Mouse (Mus musculus): ENCODE measurements around the gene Mrnip. TPM values are rescaled to one million over a fixed set of nuclear protein-coding genes. Genes with fewer than 3 reads are reported as not detected.

Mrnip gene
- 1.3 and 3.5 TPM in 2 replicates for polyA plus RNA-seq (2012; ENCODE audit: low replicate concordance)

GRCm38 (mm10) chr11:50174111-50174729 is at the start of gene Mrnip:
Gene Mrnip (plus strand): TSS chr11:50174444.

GRCm38 (mm10) chr11:50130811-50131766 is 43.2 kb upstream of the Mrnip start, which contains the start of gene Tbc1d9b:
Gene Tbc1d9b (plus strand): TSS chr11:50131396.

GRCm38 (mm10) chr11:50210505-50211151 is 36.4 kb downstream of the Mrnip start, which contains the start of the genes Sqstm1 and Mgat4b:
Gene Sqstm1 (minus strand): TSS chr11:50210827.
Gene Mgat4b (plus strand): TSS chr11:50210890.

GRCm38 (mm10) chr11:50238324-50238723 is 64.1 kb downstream of the Mrnip start, which contains the start of gene Ltc4s:
Gene Ltc4s (minus strand): TSS chr11:50238616.

Other genes starting within 250 kb of the Mrnip start
- 13.7 and 28.0 TPM in 2 replicates for gene Rnf130, start 149.1 kb upstream of the Mrnip start, polyA plus RNA-seq (2012; ENCODE audit: low replicate concordance)
- gene Tbc1d9b, start 43.0 kb upstream of the Mrnip start, polyA plus RNA-seq (2012; ENCODE audit: low replicate concordance) = 25.7 and 69.1 TPM in 2 replicates
- gene Sqstm1, start 36.4 kb downstream of the Mrnip start, polyA plus RNA-seq (2012; ENCODE audit: low replicate concordance) = 107 and 111 TPM in 2 replicates
- 157 and 261 TPM in 2 replicates for gene Mgat4b, start 36.4 kb downstream of the Mrnip start, polyA plus RNA-seq (2012; ENCODE audit: low replicate concordance)
- 0.37 and 1.7 TPM in 2 replicates for gene Ltc4s, start 64.2 kb downstream of the Mrnip start, polyA plus RNA-seq (2012; ENCODE audit: low replicate concordance)
- gene Maml1, start 117.9 kb downstream of the Mrnip start, polyA plus RNA-seq (2012; ENCODE audit: low replicate concordance) = 8.8 and 16.2 TPM in 2 replicates
- 13.1 and 31.2 TPM in 2 replicates for gene Canx, start 151.2 kb downstream of the Mrnip start, polyA plus RNA-seq (2012; ENCODE audit: low replicate concordance)
- gene Cby3, start 180.0 kb downstream of the Mrnip start, polyA plus RNA-seq (2012; ENCODE audit: low replicate concordance) = not detected in 2 replicates
- gene Hnrnph1, start 202.5 kb downstream of the Mrnip start, polyA plus RNA-seq (2012; ENCODE audit: low replicate concordance) = 67.2 and 193 TPM in 2 replicates